Mouse (Mus musculus) thymus, adult 2 months (tissue): ENCODE measurements at regions not wholly inside any gene's neighbourhood (a gene's known extent, or its start where the extent isn't known, plus 50 kb on each side); places are given as distances from the start of the nearest gene placed in this dataset.

Experiments used
- DNase-seq: peaks from one replicate; pipeline ENCODE4 v3.0.0; 2021
- H3K27ac ChIP-seq: fragments of 200-500 bp; 2 replicates; pipeline ENCODE4 v1.5.1; 2012; ENCODE audit warnings: low read length, control low read depth; ENCODE audit not compliant: control insufficient read depth, insufficient read depth
- H3K27me3 ChIP-seq: fragments of 200-500 bp; 2 replicates; pipeline ENCODE4 v1.6.1; 2012; ENCODE audit warnings: mild to moderate bottlenecking, low read length, moderate library complexity, mixed read lengths; ENCODE audit not compliant: control insufficient read depth, insufficient read depth
- H3K36me3 ChIP-seq: fragments of 200-500 bp; 2 replicates; pipeline ENCODE4 v1.6.1; 2012; ENCODE audit warnings: mild to moderate bottlenecking, low read length, moderate library complexity; ENCODE audit not compliant: control insufficient read depth, insufficient read depth
- H3K4me1 ChIP-seq: fragments of 200-500 bp; replicated peaks from 2 replicates; pipeline ENCODE4 v1.6.1; 2012; ENCODE audit warnings: low read length; ENCODE audit not compliant: control insufficient read depth, insufficient read depth
- H3K4me3 ChIP-seq: fragments of 200-500 bp; 2 replicates; pipeline ENCODE4 v1.5.1; 2012; ENCODE audit warnings: mild to moderate bottlenecking, low read length, control low read depth, moderate library complexity; ENCODE audit not compliant: control insufficient read depth, insufficient read depth
- CTCF ChIP-seq: fragments of 200-500 bp; IDR thresholded peaks from 2 replicates; pipeline ENCODE4 v1.5.1; 2012; ENCODE audit warnings: mild to moderate bottlenecking, control low read depth, low read length, moderate library complexity, borderline replicate concordance; ENCODE audit not compliant: control insufficient read depth, poor library complexity, insufficient read depth; ENCODE audit errors: extremely low read depth
- POLR2A ChIP-seq: fragments of 200-500 bp; IDR thresholded peaks from 2 replicates; pipeline ENCODE4 v1.6.1; 2012; ENCODE audit warnings: mild to moderate bottlenecking, low read length, control low read depth, moderate library complexity; ENCODE audit not compliant: control insufficient read depth, poor library complexity, insufficient read depth; ENCODE audit errors: extremely low read depth
- WGBS: fragments of 180-500 bp; shearing (Covaris S2); methylation state at CpG from one replicate; pipeline ENCODE4 v1.1.7; 2018; 5-methylcytosine and 5-hydroxymethylcytosine counted together

- 87% methylated on average over 10 of the region's 10 CpGs for WGBS
- H3K36me3 ChIP-seq, result no peaks in the 10 kb centered on the region
- peak overlapping the region; percentile 39; the same call in 1 of the 2 replicates for H3K27ac ChIP-seq
- DNase-seq, result no peak
- peaks cover 15% of the 10 kb centered on the region for H3K4me1 ChIP-seq
- H3K27me3 ChIP-seq, result no peaks in the 10 kb centered on the region
- TF ChIP-seq POLR2A (no peak), CTCF (no peak)
- no peak overlapping the region for H3K4me3 ChIP-seq
Measured at GRCm38 (mm10) chr10:96332731-96333201, 196.4 kb downstream of the Gm5426 start.

- TF ChIP-seq POLR2A, result no peak
- no peak for TF ChIP-seq CTCF
- H3K4me3 ChIP-seq, result no peak overlapping the region
- peak; percentile 47 for DNase-seq
- no peaks in the 10 kb centered on the region for H3K36me3 ChIP-seq
- peak overlapping the region; percentile 7; the same call in 1 of the 2 replicates for H3K27ac ChIP-seq
- 26% methylated on average over 6 of the region's 6 CpGs for WGBS
- H3K4me1 ChIP-seq, result peaks cover 15% of the 10 kb centered on the region
- no peaks in the 10 kb centered on the region for H3K27me3 ChIP-seq
Measured at GRCm38 (mm10) chr10:96333224-96333623, 196.8 kb downstream of the Gm5426 start.

- DNase-seq, result no peak
- H3K27ac ChIP-seq, result no peak overlapping the region
- no peak for TF ChIP-seq CTCF
- no peak for TF ChIP-seq POLR2A
- no peaks in the 10 kb centered on the region for H3K36me3 ChIP-seq
- H3K4me3 ChIP-seq, result no peak overlapping the region
- 96% methylated on average over 3 of the region's 3 CpGs for WGBS
- H3K27me3 ChIP-seq, result no peaks in the 10 kb centered on the region
- peaks cover 15% of the 10 kb centered on the region for H3K4me1 ChIP-seq
Measured at GRCm38 (mm10) chr10:96336271-96336670, 199.9 kb downstream of the Gm5426 start.

- no peak overlapping the region for H3K27ac ChIP-seq
- TF ChIP-seq CTCF (no peak), POLR2A (no peak)
Measured at GRCm38 (mm10) chr10:96337088-96337666, 200.8 kb downstream of the Gm5426 start.

GRCm38 (mm10) chr10:96337797-96338608, 201.6 kb downstream of the Gm5426 start:
- no peak overlapping the region for H3K27ac ChIP-seq
- 81% methylated on average over 7 of the region's 7 CpGs for WGBS
- H3K36me3 ChIP-seq, result no peaks in the 10 kb centered on the region

More at GRCm38 (mm10) chr10:96337088-96337666, 200.8 kb downstream of the Gm5426 start:
- 98% methylated on average over 9 of the region's 9 CpGs for WGBS
- no peak overlapping the region for H3K4me3 ChIP-seq
- no peak for DNase-seq
- peaks cover 15% of the 10 kb centered on the region for H3K4me1 ChIP-seq
- H3K36me3 ChIP-seq, result no peaks in the 10 kb centered on the region
- H3K27me3 ChIP-seq, result no peaks in the 10 kb centered on the region

GRCm38 (mm10) chr10:96338609-96338978, 202.2 kb downstream of the Gm5426 start:
- H3K27ac ChIP-seq, result no peak overlapping the region
- TF ChIP-seq CTCF, result no peak
- TF ChIP-seq POLR2A, result no peak
- no peaks in the 10 kb centered on the region for H3K27me3 ChIP-seq

More at GRCm38 (mm10) chr10:96337797-96338608, 201.6 kb downstream of the Gm5426 start:
- H3K27me3 ChIP-seq, result no peaks in the 10 kb centered on the region
- no peak for TF ChIP-seq POLR2A
- no peak for TF ChIP-seq CTCF
- DNase-seq, result no peak
- peaks cover 10% of the 10 kb centered on the region for H3K4me1 ChIP-seq
- no peak overlapping the region for H3K4me3 ChIP-seq

GRCm38 (mm10) chr10:96342476-96342875, 206.1 kb downstream of the Gm5426 start:
- Histone ChIP-seq H3K4me1 (no peaks in the 10 kb centered on the region), H3K4me3 (no peak overlapping the region), H3K27ac (no peak overlapping the region), H3K36me3 (no peaks in the 10 kb centered on the region), H3K27me3 (no peaks in the 10 kb centered on the region)
- DNase-seq, result no peak
- no peak for TF ChIP-seq POLR2A
- TF ChIP-seq CTCF, result no peak
- 88% methylated on average over 3 of the region's 3 CpGs for WGBS

More at GRCm38 (mm10) chr10:96338609-96338978, 202.2 kb downstream of the Gm5426 start:
- Histone ChIP-seq H3K4me3 (no peak overlapping the region), H3K4me1 (peaks cover 5% of the 10 kb centered on the region), H3K36me3 (no peaks in the 10 kb centered on the region)
- DNase-seq, result no peak
- WGBS, result 85% methylated on average over 2 of the region's 2 CpGs
